Mouse (Mus musculus) regulatory T cell (primary cell): Measurements from ENCODE around the gene Mast3.

Experiments used
- in situ Hi-C: fragments of 300-600 bp; cut with MboI, MseI; formaldehyde crosslinking; loops from one replicate; pipeline ENCODE4 v1.15.1; 2025; ENCODE audit warnings: high pct_unique_total_duplicates

Mast3 gene

GRCm38 (mm10) chr8:70776496-70777444, 28.1 kb downstream of the Mast3 start, which contains the start of gene Pik3r2:
Gene Pik3r2, minus strand, starts transcription at chr8:70776713.
- in situ Hi-C loops: loop anchor here (10.0 kb wide), 1 partner anchor 708 kb away; the partner anchor contains the start of genes Ano8 and Gtpbp3

DNA sequence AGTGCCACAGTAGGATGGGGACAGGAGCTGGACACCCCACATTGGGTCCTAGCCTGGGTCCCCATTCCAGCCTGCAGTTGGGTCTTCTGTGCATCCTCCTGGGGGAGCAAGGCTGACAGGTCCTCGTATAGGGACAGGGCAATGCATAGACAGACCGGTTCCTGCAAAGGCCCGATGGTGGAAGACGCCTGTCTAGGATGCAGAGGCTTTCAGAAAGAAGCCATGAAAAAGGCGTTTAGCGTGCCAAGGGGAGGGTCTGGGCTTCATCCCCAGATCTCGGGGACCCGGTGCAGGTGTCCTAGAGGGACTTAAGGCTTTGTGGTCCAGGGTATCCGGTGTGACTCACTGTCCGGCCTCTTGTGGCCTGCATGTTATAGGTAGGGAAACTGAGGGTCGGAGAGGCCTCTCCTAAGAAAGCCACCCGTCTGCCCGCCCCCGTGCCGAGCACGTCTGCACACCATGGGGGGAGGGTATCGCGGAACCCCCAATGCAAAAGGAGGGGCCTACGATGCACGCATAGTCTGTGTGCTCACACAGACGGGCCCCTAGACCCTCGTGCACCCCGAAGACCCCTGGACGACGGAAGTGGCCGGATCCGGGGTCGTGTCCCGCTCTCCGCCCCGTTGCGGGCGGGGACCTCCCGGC, 28.9 kb downstream of the Mast3 start:
- in situ Hi-C loops: loop anchor here (10.0 kb wide), 1 partner anchor 709 kb away; the partner anchor contains the start of genes Ano8 and Gtpbp3

- in situ Hi-C loops: loop anchor here (10.0 kb wide), 1 partner anchor 710 kb away; the partner anchor contains the start of genes Ano8 and Gtpbp3
Measured at GRCm38 (mm10) chr8:70775227-70775626, 29.6 kb downstream of the Mast3 start.

GRCm38 (mm10) chr8:70774740-70775139, 30.1 kb downstream of the Mast3 start:
- in situ Hi-C loops: loop anchor here (10.0 kb wide), 1 partner anchor 710 kb away; the partner anchor contains the start of genes Ano8 and Gtpbp3

- in situ Hi-C loops: loop anchor here (10.0 kb wide), 1 partner anchor 711 kb away; the partner anchor contains the start of genes Ano8 and Gtpbp3
Measured at GRCm38 (mm10) chr8:70773833-70774232, 31.0 kb downstream of the Mast3 start.

DNA sequence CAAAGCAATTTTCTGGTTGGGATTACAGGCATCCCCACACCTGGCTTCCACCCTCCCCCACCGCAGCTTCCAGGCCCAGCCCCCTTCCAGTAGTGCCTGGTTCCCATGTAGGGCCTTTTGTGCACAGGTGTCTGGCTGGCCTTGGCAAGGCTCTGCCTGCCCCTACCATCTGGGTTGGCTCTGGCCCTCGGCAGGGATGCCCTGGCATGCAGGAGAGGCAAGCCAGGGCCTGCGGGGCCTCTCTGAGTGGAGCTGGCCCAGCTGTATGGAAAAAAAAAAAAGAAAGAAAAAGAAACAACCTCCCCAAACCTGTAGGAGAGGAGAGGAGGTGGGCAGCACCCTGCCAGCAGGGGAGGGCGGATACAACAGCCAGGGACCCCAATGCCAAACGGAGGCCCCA, 31.4 kb downstream of the Mast3 start:
- in situ Hi-C loops: loop anchor here (10.0 kb wide), 1 partner anchor 711 kb away; the partner anchor contains the start of genes Ano8 and Gtpbp3

GRCm38 (mm10) chr8:70772890-70773289, 32.0 kb downstream of the Mast3 start:
- in situ Hi-C loops: loop anchor here (10.0 kb wide), 1 partner anchor 712 kb away; the partner anchor contains the start of genes Ano8 and Gtpbp3

DNA sequence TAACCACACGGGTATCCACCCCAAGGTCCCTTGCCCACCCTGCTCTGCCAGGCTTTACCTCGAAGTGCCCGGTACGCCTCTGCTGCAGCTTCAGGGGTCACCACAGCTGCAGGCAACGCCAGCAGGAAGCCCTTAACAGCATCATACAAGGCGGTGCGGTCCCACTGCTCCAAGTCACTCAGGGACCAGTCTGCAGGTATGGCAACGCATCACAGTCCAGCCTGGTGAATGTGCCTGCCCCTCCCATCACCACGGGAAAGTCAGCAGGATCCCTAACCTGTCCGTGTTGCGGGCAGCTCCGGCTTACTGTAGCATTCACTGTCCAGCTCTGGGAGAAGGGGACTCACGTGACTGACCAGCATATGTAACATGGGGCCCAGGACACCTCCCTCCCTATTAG, 32.8 kb downstream of the Mast3 start:
- in situ Hi-C loops: loop anchor here (10.0 kb wide), 1 partner anchor 713 kb away; the partner anchor contains the start of genes Ano8 and Gtpbp3

DNA sequence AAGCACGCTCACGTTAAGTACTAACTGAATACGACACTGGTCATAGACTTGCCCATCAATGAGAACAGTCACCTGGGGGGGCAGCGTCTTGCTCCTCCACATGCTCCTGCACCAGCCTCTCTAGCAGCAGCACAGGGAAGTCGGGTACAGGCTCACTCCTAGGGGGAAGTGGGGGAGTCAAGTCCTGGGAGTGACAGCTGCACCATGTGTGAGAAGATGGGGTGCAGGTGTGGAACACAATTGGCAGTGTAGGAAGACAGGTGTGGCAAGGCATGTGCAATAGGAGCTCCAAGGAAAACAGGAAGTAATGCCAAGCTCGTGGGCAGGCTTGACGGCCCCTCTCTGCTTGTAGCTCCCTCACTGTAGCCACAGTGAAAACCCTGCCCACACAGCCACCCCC, 33.6 kb downstream of the Mast3 start:
- in situ Hi-C loops: loop anchor here (10.0 kb wide), 1 partner anchor 714 kb away; the partner anchor contains the start of genes Ano8 and Gtpbp3

- in situ Hi-C loops: loop anchor here (10.0 kb wide), 1 partner anchor 714 kb away; the partner anchor contains the start of genes Ano8 and Gtpbp3
Measured at GRCm38 (mm10) chr8:70770748-70771147, 34.1 kb downstream of the Mast3 start.

DNA sequence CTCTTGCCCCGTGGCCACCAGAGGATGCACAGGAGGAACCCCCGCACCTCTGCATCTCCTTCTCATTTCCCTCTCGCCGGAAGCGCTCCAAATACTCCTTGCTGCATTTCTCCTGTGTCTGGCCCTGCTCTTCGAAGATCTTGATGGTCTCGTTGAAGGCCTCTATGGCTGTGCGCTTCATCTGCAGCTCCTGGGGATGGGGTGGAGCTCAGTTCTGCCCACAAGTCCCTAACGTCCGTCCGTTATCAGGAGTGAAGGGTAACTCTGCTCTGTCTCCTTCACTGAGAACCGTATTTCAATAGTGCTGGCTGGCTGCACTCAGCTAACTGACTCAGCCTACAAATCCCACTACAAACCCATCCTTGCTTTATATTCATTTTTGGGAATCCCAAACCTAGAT, 35.0 kb downstream of the Mast3 start:
- in situ Hi-C loops: loop anchor here (5.0 to 10.0 kb wide), 3 partner anchors 72 to 715 kb away; partner anchors contain the start of genes Ano8, Gtpbp3, Haus8 and Myo9b

GRCm38 (mm10) chr8:70769359-70769758, 35.5 kb downstream of the Mast3 start:
- in situ Hi-C loops: loop anchor here (5.0 to 10.0 kb wide), 2 partner anchors 73 to 505 kb away; partner anchors contain the start of genes Haus8 and Myo9b

GRCm38 (mm10) chr8:70768956-70769355, 35.9 kb downstream of the Mast3 start:
- in situ Hi-C loops: loop anchor here (5.0 to 10.0 kb wide), 2 partner anchors 73 to 506 kb away; partner anchors contain the start of genes Haus8 and Myo9b

DNA sequence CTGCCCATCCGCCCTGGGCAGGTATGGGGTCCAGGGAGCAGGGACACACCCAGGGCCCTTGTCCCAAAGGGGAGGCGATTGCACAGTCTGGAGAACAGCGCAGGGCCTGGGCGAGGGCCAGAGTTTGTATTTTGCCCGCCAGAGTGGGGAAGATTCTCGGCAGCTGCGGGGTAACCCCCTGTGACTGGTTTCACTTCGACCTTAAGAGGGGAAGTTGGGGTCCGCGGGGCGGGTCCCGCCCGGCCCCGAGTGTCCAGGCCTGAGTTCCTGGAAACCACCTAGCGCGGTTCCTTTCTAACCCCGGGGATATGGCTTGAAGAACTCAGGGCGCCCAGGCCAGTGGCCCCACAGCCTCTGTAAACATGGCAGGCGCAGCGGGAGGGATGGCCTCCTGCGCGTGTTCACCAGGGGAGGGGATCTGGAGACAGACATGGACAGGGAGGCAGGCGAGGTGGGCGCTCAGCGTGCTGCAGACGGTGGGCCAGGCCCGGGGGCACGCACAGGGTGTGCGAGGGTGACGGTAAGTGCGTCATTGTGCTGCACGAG, 36.5 kb downstream of the Mast3 start:
- in situ Hi-C loops: loop anchor here (5.0 to 10.0 kb wide), 2 partner anchors 74 to 506 kb away; partner anchors contain the start of genes Haus8 and Myo9b

DNA sequence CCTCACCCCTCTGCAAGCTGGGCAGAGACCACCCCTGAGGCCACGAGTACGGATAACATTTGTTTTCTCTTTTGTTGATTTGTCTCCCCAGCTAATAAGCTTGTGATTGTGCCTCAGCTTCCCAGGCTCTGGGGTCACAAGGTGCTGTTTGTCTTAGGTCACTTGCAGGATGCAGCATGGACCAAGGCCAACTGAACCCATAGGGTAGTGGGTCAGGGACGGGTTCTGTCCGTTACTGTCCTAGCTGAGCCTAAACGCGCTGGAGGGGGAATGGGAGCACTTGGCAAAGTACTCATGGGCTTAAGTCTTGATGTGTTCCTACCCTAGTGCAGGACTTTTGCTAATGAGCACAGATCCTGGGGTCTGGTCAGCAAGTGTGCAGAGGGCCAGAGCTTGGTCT, 37.4 kb downstream of the Mast3 start:
- in situ Hi-C loops: loop anchor here (5.0 to 10.0 kb wide), 2 partner anchors 75 to 507 kb away; partner anchors contain the start of genes Haus8 and Myo9b

GRCm38 (mm10) chr8:70766571-70767440, 38.0 kb downstream of the Mast3 start:
- in situ Hi-C loops: loop anchor here (5.0 to 10.0 kb wide), 2 partner anchors 75 to 508 kb away; partner anchors contain the start of genes Haus8 and Myo9b

- in situ Hi-C loops: loop anchor here (5.0 to 10.0 kb wide), 2 partner anchors 76 to 509 kb away; partner anchors contain the start of genes Haus8 and Myo9b
Measured at GRCm38 (mm10) chr8:70765838-70766570, 38.9 kb downstream of the Mast3 start.

DNA sequence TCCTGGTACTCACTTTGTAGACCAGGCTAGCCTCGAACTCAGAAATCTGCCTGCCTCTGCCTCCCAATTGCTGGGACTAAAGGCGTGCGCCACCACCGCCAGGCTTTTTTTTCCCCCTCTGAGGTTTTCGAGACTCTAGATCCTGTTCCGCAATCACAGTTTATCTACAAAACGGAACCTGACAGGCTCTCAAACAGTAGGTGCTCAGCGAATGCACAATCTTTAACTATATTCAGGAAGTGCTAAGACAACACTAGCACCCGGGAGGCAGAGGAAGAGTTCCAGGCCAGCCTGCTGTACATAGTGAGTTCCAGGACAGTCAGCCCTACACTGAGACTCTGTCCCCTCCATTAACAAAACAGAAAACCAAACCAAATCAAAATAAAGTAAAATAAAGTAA, 39.5 kb downstream of the Mast3 start:
- in situ Hi-C loops: loop anchor here (5.0 to 10.0 kb wide), 2 partner anchors 77 to 509 kb away; partner anchors contain the start of genes Haus8 and Myo9b

GRCm38 (mm10) chr8:70764676-70765075, 40.2 kb downstream of the Mast3 start:
- in situ Hi-C loops: loop anchor here (5.0 to 10.0 kb wide), 2 partner anchors 78 to 510 kb away; partner anchors contain the start of genes Haus8 and Myo9b
